Mouse (Mus musculus): ENCODE data around the gene Hfe2. TPM values are rescaled to one million over a fixed set of nuclear protein-coding genes. Genes with fewer than 3 reads are reported as not detected.
A peak's percentile ranks its signal among the peaks of the same experiment; 100 is the strongest.

The Hfe2 gene
- polyA plus RNA-seq, 1 experiment from 2014 or later: 8.7 TPM

DNA sequence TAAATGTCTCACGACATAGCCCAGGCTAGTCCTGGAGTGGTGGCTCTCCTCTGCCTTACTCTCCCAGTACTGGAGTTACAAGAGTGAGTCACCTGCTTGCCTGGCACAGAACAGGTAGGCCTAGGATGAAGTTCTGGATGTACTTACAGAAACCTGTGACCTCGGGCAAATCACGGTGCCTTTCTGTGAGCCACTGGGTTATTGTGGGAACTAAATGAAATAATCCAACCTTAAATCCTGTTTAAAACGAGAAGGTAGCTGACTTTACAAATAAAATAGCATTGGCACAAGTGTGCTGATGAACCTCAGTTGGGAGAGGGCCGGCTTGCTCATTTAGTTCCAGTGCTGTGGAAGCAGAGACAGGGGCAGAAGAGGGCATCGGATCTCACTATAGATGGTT is 29.3 kb downstream of the Hfe2 start:
- Histone ChIP-seq H3K4me3 (no peak overlapping the region), H3K4me2 (no peak overlapping the region), H3K4me1 (peaks cover 29% of the 10 kb centered on the region), H3K27ac (no peak overlapping the region), H3K9me3 (no peaks in the 10 kb centered on the region), H3K36me3 (0 out of 2 replicates have a peak, but pooled peaks cover under 1% of the 10 kb centered on the region), H3K27me3 (no peaks in the 10 kb centered on the region), H3K9ac (no peak overlapping the region)
- 80% methylated on average over 6 of the region's 6 CpGs for WGBS
- ATAC-seq (ENCODE audit: insufficient number of reproducible peaks, low FRiP score, low TSS enrichment, low read depth): no peak

DNA sequence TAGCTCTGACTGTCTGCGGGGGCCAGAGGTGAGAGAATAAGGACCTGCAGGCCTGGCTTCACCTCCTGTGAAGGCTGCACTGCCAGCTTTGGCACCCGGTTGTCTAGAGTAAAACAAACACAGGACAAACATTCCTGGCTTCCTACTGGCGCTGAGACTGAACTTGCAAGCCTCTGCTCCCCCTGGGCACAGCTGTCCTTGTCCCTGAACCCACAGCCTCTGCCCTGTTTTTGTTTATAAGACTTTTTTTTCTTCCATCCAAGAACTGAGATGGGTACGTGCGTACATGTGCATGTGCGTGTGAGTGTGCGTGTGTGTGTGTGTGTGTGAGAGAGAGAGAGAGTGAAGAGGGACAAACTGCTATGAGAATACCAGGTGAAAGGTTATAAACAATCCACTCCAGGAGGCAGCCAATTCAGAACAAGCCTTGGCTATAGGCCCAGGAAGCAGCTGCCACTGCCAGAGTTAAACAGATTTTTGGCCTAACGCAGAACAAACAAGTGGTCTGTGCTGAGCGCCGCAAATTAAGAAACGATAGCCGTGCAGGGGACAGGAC is 30.1 kb downstream of the Hfe2 start:
- 33% methylated on average over 12 of the region's 12 CpGs for WGBS
- no peak overlapping the region for H3K9ac ChIP-seq
- 0 out of 2 replicates have a peak, but pooled peaks have one; percentile 6 for ATAC-seq (ENCODE audit: insufficient number of reproducible peaks, low FRiP score, low TSS enrichment, low read depth)

DNA sequence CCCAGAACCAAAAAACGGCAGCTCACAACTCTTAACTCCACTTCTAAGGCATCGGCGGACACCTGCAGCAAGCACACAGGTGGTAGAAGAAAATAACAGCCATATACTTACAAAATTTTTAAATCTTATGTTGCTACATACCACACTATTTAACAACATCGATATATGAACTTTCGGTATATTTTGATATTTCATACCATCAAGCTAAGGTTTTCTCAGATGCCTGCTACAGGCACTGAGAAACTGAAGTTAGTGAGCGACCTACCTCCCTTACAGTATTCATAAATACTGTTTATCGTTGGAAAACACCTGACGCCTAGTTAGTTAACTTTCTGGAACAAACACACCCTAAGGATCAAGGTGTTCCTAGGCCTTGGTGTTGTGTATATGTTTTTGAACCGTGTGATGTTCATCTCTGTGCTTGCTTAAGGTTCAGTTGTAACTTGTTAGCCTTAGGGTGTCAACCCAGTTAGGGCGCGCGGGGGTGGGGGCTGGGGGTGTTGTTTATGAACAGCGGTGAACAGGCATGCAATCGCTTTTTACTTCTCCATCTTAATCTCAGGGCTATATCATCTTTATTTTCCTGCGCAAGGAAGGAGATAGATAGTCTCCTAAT is 31.1 kb downstream of the Hfe2 start:
- H3K4me3 ChIP-seq: no peak overlapping the region; the same call in 1 of the 2 replicates
- 69% methylated on average over 15 of the region's 15 CpGs for WGBS
- H3K9ac ChIP-seq: no peak overlapping the region
- peak overlapping the region; percentile 78; the same call in 1 of the 2 replicates for H3K27ac ChIP-seq
- no peak for ATAC-seq (ENCODE audit: insufficient number of reproducible peaks, low FRiP score, low TSS enrichment, low read depth)
- peak overlapping the region; percentile 67 for H3K4me2 ChIP-seq
- H3K36me3 ChIP-seq: peaks cover 19% of the 10 kb centered on the region
- H3K27me3 ChIP-seq: no peaks in the 10 kb centered on the region
- no peaks in the 10 kb centered on the region for H3K9me3 ChIP-seq
- H3K4me1 ChIP-seq: peaks cover 48% of the 10 kb centered on the region

More for the DNA sequence above, 30.1 kb downstream of the Hfe2 start:
- Histone ChIP-seq H3K27ac (peak overlapping the region; percentile 78), H3K4me1 (peaks cover 38% of the 10 kb centered on the region), H3K27me3 (no peaks in the 10 kb centered on the region), H3K4me2 (no peak overlapping the region), H3K9me3 (no peaks in the 10 kb centered on the region), H3K4me3 (no peak overlapping the region), H3K36me3 (peaks cover 9% of the 10 kb centered on the region)

DNA sequence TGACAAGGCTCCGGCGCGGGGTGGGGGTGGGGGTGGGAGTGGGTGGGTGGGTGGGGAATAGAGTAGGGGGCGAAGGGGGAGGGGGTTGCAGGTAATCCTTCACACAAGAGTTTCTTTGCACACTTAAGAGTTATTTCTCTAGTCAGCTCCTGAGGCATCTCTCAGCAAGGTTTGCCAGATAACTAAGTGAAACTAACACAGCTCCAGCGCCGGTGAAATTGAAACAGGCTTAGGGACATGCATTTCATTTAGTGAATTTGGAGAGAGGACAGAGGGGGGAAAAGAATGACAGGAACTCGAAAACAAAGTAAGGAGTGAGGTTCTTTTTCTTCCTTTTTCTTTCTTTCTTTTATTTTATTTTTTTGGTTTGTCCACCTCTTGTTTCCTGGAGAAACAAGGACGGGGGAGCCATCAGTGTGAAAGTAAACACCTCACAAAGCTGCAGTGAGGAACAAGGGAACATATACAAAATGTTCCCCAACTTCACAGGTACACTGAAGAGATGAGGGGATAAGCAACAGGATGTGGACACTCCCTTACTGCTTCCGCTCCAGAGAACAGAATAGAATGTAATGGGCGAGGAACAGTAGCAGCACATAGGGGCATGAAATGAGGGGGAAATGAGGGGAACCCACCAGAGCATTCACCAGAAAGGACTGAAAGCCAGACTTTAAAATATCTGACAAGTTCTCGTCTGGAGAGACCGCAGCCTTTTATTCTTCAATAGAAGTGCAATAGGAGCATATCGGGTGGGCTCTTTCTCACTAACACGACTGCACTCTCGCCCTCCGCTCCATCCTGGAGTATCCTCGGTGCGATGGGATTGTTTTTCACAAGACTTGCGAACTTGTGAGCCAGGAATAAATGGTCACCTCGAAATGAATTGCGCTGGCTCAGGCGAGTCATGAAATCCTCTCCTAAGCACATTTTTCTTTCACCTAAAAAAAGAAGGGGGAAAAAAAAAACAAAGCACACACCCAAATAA is 32.0 kb downstream of the Hfe2 start:
- Histone ChIP-seq H3K27ac (peak overlapping the region; percentile 94), H3K4me1 (peaks cover 45% of the 10 kb centered on the region), H3K27me3 (no peaks in the 10 kb centered on the region), H3K4me3 (peak overlapping the region; percentile 59), H3K9me3 (no peaks in the 10 kb centered on the region), H3K4me2 (peak overlapping the region; percentile 67), H3K9ac (peak overlapping the region; percentile 47), H3K36me3 (peaks cover 23% of the 10 kb centered on the region)
- WGBS: 8% methylated on average over 22 of the region's 22 CpGs
- ATAC-seq (ENCODE audit: insufficient number of reproducible peaks, low FRiP score, low TSS enrichment, low read depth): no peak

DNA sequence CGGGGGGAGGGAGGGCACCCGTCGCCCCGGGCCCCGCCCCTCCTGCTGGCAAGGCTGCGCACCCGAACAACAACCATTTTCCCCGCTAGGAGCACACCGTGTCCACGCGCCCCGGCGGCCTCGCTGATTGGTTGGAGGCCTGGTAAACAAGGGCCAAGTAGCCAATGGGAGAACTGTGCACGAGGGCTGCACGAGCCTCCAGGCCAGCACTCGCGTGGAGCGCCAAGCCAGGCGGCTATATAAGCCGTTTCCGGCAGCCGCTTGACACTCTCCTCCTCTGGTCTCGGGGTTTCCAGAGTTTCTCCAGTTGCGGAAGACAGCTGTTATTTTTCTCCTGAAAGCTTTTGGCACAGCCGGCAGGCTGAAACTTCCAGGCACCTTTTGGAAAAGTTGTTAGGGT is 32.7 kb downstream of the Hfe2 start, which contains the start of gene Txnip:
Gene Txnip, plus strand, starts transcription at position 264 of the 400 bp plus-strand sequence.
- Histone ChIP-seq H3K27ac (peak within 1 kb of the TSS; percentile 94), H3K4me3 (peak within 1 kb of the TSS; percentile 59), H3K36me3 (peaks cover 23% of the 10 kb centered on the region), H3K4me1 (peaks cover 50% of the 10 kb centered on the region), H3K27me3 (no peaks in the 10 kb centered on the region), H3K9me3 (no peaks in the 10 kb centered on the region), H3K9ac (peak within 1 kb of the TSS; percentile 65), H3K4me2 (peak within 1 kb of the TSS; percentile 67)
- under 1% methylated on average over 26 of the region's 26 CpGs for WGBS
- ATAC-seq (ENCODE audit: insufficient number of reproducible peaks, low FRiP score, low TSS enrichment, low read depth): peak; percentile 98

DNA sequence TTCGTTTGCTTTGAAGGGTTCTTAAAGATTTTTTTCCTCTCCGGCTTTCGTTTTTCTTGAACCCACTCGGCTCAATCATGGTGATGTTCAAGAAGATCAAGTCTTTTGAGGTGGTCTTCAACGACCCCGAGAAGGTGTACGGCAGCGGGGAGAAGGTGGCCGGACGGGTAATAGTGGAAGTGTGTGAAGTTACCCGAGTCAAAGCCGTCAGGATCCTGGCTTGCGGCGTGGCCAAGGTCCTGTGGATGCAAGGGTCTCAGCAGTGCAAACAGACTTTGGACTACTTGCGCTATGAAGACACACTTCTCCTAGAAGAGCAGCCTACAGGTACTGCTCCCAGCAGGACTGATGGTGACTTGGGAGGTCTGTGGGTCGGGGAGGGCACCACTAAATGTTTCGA is 33.2 kb downstream of the Hfe2 start:
- Histone ChIP-seq H3K4me3 (peak overlapping the region; percentile 59), H3K9me3 (no peaks in the 10 kb centered on the region), H3K9ac (peak overlapping the region; percentile 65), H3K4me1 (peaks cover 50% of the 10 kb centered on the region), H3K27ac (peak overlapping the region; percentile 94), H3K36me3 (peaks cover 23% of the 10 kb centered on the region), H3K4me2 (peak overlapping the region; percentile 67), H3K27me3 (no peaks in the 10 kb centered on the region)
- ATAC-seq (ENCODE audit: insufficient number of reproducible peaks, low FRiP score, low TSS enrichment, low read depth): no peak
- under 1% methylated on average over 17 of the region's 17 CpGs for WGBS

DNA sequence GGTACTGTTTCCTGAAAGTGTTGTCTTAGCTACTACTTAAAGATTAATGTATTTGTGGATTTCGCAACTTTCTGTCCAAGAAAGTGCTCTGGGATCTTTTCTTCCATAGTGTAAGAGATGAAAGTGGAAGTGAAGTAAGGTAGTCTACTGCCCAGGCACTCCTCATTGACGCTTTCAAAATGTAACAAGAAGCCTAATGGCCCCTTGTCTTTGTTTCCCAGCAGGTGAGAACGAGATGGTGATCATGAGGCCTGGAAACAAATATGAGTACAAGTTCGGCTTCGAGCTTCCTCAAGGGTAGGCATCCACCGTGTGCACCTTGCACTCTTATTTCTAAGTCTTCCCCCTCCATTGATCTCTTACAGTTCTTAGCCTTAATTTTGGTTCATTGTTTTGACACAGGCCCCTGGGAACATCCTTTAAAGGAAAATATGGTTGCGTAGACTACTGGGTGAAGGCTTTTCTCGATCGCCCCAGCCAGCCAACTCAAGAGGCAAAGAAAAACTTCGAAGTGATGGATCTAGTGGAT is 33.8 kb downstream of the Hfe2 start:
- peak overlapping the region; percentile 59 for H3K4me3 ChIP-seq
- ATAC-seq (ENCODE audit: insufficient number of reproducible peaks, low FRiP score, low TSS enrichment, low read depth): no peak
- peak overlapping the region; percentile 94 for H3K27ac ChIP-seq
- no peaks in the 10 kb centered on the region for H3K9me3 ChIP-seq
- peak overlapping the region; percentile 67 for H3K4me2 ChIP-seq
- H3K27me3 ChIP-seq: no peaks in the 10 kb centered on the region
- peaks cover 50% of the 10 kb centered on the region for H3K4me1 ChIP-seq
- WGBS: 29% methylated on average over 10 of the region's 10 CpGs
- H3K9ac ChIP-seq: peak overlapping the region; percentile 65
- H3K36me3 ChIP-seq: peaks cover 23% of the 10 kb centered on the region

DNA sequence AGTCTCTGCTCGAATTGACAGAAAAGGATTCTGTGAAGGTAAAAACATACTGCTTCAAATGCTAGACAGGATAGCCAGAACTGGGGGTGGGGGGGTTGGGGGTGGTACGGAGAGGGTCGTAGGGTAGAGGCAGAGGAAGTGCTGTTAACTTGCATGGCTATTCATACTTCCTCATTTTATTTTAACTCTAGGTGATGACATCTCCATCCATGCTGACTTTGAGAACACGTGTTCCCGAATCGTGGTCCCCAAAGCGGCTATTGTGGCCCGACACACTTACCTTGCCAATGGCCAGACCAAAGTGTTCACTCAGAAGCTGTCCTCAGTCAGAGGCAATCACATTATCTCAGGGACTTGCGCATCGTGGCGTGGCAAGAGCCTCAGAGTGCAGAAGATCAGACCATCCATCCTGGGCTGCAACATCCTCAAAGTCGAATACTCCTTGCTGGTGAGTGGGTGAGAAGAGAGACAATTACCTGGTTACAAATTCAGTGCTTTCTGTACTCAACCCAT is 34.5 kb downstream of the Hfe2 start:
- Histone ChIP-seq H3K4me2 (peak overlapping the region; percentile 67), H3K9me3 (no peaks in the 10 kb centered on the region), H3K9ac (peak overlapping the region; percentile 3; the same call in 1 of the 2 replicates), H3K4me3 (peak overlapping the region; percentile 59), H3K27ac (no peak overlapping the region), H3K36me3 (peaks cover 23% of the 10 kb centered on the region), H3K27me3 (no peaks in the 10 kb centered on the region), H3K4me1 (peaks cover 58% of the 10 kb centered on the region)
- no peak for ATAC-seq (ENCODE audit: insufficient number of reproducible peaks, low FRiP score, low TSS enrichment, low read depth)
- WGBS: 74% methylated on average over 12 of the region's 12 CpGs

DNA sequence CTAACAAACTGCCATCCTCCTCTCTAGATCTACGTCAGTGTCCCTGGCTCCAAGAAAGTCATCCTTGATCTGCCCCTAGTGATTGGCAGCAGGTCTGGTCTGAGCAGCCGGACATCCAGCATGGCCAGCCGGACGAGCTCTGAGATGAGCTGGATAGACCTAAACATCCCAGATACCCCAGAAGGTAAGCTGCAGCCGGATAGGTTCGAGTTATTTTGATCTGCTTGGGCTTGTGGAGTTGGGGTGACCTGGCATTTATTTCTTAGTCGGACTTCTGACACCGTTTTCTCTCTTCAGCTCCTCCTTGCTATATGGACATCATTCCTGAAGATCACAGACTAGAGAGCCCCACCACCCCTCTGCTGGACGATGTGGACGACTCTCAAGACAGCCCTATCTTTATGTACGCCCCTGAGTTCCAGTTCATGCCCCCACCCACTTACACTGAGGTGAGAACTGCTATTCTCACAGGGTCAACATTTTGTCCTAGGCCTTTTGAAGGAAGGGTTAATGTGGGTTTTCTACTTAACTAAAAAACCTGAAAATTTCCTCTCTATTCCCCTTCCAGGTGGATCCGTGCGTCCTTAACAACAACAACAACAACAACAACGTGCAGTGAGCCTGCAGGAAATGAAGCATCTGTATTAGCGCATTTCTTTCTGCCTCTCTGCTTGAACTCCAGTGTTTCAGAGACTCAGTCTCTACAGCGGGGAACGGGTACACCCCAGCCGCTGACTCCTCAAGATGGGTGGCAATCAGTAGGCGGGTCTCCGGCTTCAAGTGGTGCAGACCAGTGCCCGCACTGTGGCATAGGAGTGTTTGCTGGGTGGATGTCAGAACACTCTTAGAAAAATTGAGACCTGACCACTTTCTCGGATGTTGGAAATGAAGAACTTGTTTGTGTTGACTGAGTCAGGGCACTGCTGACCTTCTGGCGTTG is 35.2 kb downstream of the Hfe2 start:
- Histone ChIP-seq H3K27ac (peak overlapping the region; percentile 38; the same call in 1 of the 2 replicates), H3K36me3 (peaks cover 23% of the 10 kb centered on the region), H3K27me3 (no peaks in the 10 kb centered on the region), H3K9ac (peak overlapping the region; percentile 3; the same call in 1 of the 2 replicates), H3K4me2 (peak overlapping the region; percentile 67), H3K9me3 (no peaks in the 10 kb centered on the region), H3K4me1 (peaks cover 57% of the 10 kb centered on the region), H3K4me3 (peak overlapping the region; percentile 59)
- WGBS: 81% methylated on average over 23 of the region's 23 CpGs
- no peak for ATAC-seq (ENCODE audit: insufficient number of reproducible peaks, low FRiP score, low TSS enrichment, low read depth)

DNA sequence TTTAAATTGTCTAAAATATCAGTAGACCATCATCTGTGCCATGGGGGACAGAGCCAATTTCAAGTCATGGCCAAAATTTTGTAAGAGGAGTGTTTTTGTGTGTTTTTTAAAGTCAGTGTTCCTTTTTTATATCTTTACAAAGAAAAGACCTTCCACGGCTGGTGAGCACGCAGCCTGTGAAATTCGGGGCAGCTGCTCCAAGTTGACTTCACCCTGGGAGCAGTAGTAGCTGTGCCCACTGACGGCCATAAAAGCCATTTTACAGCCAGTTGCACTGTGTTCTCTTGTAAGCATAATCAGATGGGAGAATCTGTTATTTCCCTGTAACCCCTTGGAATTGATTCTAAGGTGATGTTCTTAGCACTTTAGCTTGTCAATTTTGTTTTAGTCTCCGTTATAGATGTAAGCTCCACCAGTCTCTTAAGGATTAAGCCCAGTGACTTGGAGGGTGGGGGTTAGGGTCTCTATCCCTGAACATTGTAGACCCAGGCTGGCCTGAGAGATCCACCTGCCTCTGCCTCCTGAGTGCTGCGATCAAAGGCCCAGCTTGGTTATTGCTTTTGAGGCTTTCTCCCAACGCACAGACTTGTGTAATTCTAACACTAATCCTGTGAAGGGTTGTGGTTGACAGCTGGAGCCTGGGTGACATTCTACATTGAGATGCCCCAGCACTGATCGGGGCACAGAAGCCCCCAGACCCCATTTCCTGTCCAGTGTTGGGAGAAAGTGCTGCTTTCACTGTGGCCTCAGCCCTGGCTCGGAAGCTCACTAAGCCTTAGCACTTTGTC is 36.1 kb downstream of the Hfe2 start:
- Histone ChIP-seq H3K4me2 (peak overlapping the region; percentile 67), H3K36me3 (peaks cover 23% of the 10 kb centered on the region), H3K4me3 (peak overlapping the region; percentile 59), H3K9ac (no peak overlapping the region), H3K9me3 (no peaks in the 10 kb centered on the region), H3K27me3 (no peaks in the 10 kb centered on the region), H3K27ac (peak overlapping the region; percentile 57), H3K4me1 (peaks cover 49% of the 10 kb centered on the region)
- 73% methylated on average over 9 of the region's 9 CpGs for WGBS
- ATAC-seq (ENCODE audit: insufficient number of reproducible peaks, low FRiP score, low TSS enrichment, low read depth): no peak
